Mouse (Mus musculus) megakaryocyte, embryonic 14.5 days (primary cell): ENCODE results near the gene Hist1h2ai. TPM values are rescaled to one million over a fixed set of nuclear protein-coding genes. Genes with fewer than 3 reads are reported as not detected.
"Not testable (repeated sequence)": the region's sequence is repeated elsewhere in the genome, so short reads cannot be mapped to it uniquely, and the experiment has no call there.

Experiments used
- H3K27me3 ChIP-seq: replicated peaks from 2 replicates; pipeline ENCODE3; 2012; ENCODE audit warnings: inconsistent platforms
- H3K36me3 ChIP-seq: replicated peaks from 2 replicates; pipeline ENCODE3; 2012; ENCODE audit warnings: low read length, inconsistent platforms, mixed read lengths
- H3K4me1 ChIP-seq: 2 replicates; pipeline ENCODE4 v1.6.1; 2012; ENCODE audit warnings: inconsistent platforms
- H3K4me3 ChIP-seq: replicated peaks from 2 replicates; pipeline ENCODE3; 2012; ENCODE audit warnings: moderate library complexity, mild to moderate bottlenecking, inconsistent platforms
- H3K9me3 ChIP-seq: 2 replicates; pipeline ENCODE4 v1.6.1; 2012; ENCODE audit warnings: inconsistent platforms
- FLI1 ChIP-seq: IDR thresholded peaks from 2 replicates; pipeline ENCODE4 v1.6.1; 2012; ENCODE audit warnings: low read length, inconsistent platforms, mixed read lengths
- GATA1 ChIP-seq: IDR thresholded peaks from 3 replicates; pipeline ENCODE4 v1.6.1; 2012; ENCODE audit warnings: mixed read lengths, low read length, inconsistent platforms, borderline replicate concordance
- polyA plus RNA-seq: library from polyadenylated mRNA; stranded (reverse); fragments of >175 nt; gene quantifications from 2 replicates; pipeline ENCODE4 v1.2.3, GENCODE M21; 2012; ENCODE audit warnings: low replicate concordance; ENCODE audit not compliant: insufficient read depth

The Hist1h2ai gene
- polyA plus RNA-seq: 46.8 and 88.4 TPM in 2 replicates

- not testable (repeated sequence) for H3K36me3 ChIP-seq, H3K9me3 ChIP-seq, H3K27me3 ChIP-seq
- H3K4me1 ChIP-seq: peaks cover 55% of the 10 kb centered on the region
- peak within 1 kb of the TSS; percentile 89 for H3K4me3 ChIP-seq
These were observed at the start of gene Hist1h2ai, which contains the start of gene Hist1h2bl for GRCm38 (mm10) chr13:21715864-21716539. Hist1h2ai (plus strand) TSS chr13:21716422. Hist1h2bl (minus strand) TSS chr13:21716143.

- H3K4me3 ChIP-seq: no peak within 1 kb of the TSS
- H3K4me1 ChIP-seq: no peaks in the 10 kb centered on the region
- TF ChIP-seq GATA1: no peak
- no peak for TF ChIP-seq FLI1
- no peaks in the 10 kb centered on the region for H3K27me3 ChIP-seq
- no peaks in the 10 kb centered on the region for H3K9me3 ChIP-seq
- H3K36me3 ChIP-seq: no peaks in the 10 kb centered on the region
These were observed 38.9 kb upstream of the Hist1h2ai start, which contains the start of gene Olfr1360 for GRCm38 (mm10) chr13:21677305-21677704. Olfr1360 (minus strand) TSS chr13:21677405.

GRCm38 (mm10) chr13:21697811-21698210, 18.4 kb upstream of the Hist1h2ai start, which contains the start of gene Olfr1359:
Olfr1359 (plus strand) TSS chr13:21698111.
- peaks cover 12% of the 10 kb centered on the region for H3K4me1 ChIP-seq
- H3K9me3 ChIP-seq: no peaks in the 10 kb centered on the region
- H3K36me3 ChIP-seq: no peaks in the 10 kb centered on the region
- no peak for TF ChIP-seq FLI1
- TF ChIP-seq GATA1: no peak
- no peak within 1 kb of the TSS for H3K4me3 ChIP-seq
- H3K27me3 ChIP-seq: peaks cover 6% of the 10 kb centered on the region

- no peak for TF ChIP-seq FLI1
- TF ChIP-seq GATA1: no peak
- Histone ChIP-seq H3K4me3 (no peak overlapping the region), H3K36me3 (no peaks in the 10 kb centered on the region), H3K9me3 (no peaks in the 10 kb centered on the region), H3K27me3 (peaks cover 5% of the 10 kb centered on the region), H3K4me1 (peaks cover 11% of the 10 kb centered on the region)
These were observed 9.6 kb upstream of the Hist1h2ai start for GRCm38 (mm10) chr13:21706669-21707068.

GRCm38 (mm10) chr13:21710031-21710711, 6.1 kb upstream of the Hist1h2ai start:
- H3K4me3 ChIP-seq: peak overlapping the region; percentile 93
- H3K27me3 ChIP-seq: peaks cover 2% of the 10 kb centered on the region
- peaks cover 19% of the 10 kb centered on the region for H3K4me1 ChIP-seq
- no peaks in the 10 kb centered on the region for H3K9me3 ChIP-seq
- H3K36me3 ChIP-seq: no peaks in the 10 kb centered on the region
- TF ChIP-seq GATA1 (no peak), FLI1 (no peak)

- Histone ChIP-seq H3K27me3 (peaks cover 2% of the 10 kb centered on the region), H3K4me3 (peak overlapping the region; percentile 93), H3K9me3 (no peaks in the 10 kb centered on the region), H3K4me1 (peaks cover 22% of the 10 kb centered on the region), H3K36me3 (no peaks in the 10 kb centered on the region)
- TF ChIP-seq FLI1 (no peak), GATA1 (no peak)
These were observed 5.2 kb upstream of the Hist1h2ai start for GRCm38 (mm10) chr13:21710821-21711525.

- TF ChIP-seq FLI1 (no peak), GATA1 (no peak)
- no peaks in the 10 kb centered on the region for H3K36me3 ChIP-seq
- no peaks in the 10 kb centered on the region for H3K9me3 ChIP-seq
- H3K4me1 ChIP-seq: peaks cover 24% of the 10 kb centered on the region
- no peak overlapping the region for H3K4me3 ChIP-seq
- H3K27me3 ChIP-seq: peaks cover 2% of the 10 kb centered on the region
These were observed 4.5 kb upstream of the Hist1h2ai start for GRCm38 (mm10) chr13:21711698-21712097.

GRCm38 (mm10) chr13:21714725-21715124, 1.5 kb upstream of the Hist1h2ai start:
- Histone ChIP-seq H3K36me3 (no peaks in the 10 kb centered on the region), H3K27me3 (no peaks in the 10 kb centered on the region), H3K4me3 (peak overlapping the region; percentile 89), H3K9me3 (no peaks in the 10 kb centered on the region), H3K4me1 (peaks cover 43% of the 10 kb centered on the region)
- TF ChIP-seq GATA1 (no peak), FLI1 (no peak)

GRCm38 (mm10) chr13:21715131-21715863, 925 bp upstream of the Hist1h2ai start:
- H3K9me3 ChIP-seq: no peaks in the 10 kb centered on the region
- no peaks in the 10 kb centered on the region for H3K27me3 ChIP-seq
- TF ChIP-seq GATA1 (no peak), FLI1 (no peak)
- H3K36me3 ChIP-seq: no peaks in the 10 kb centered on the region
- H3K4me1 ChIP-seq: peaks cover 49% of the 10 kb centered on the region
- H3K4me3 ChIP-seq: peak overlapping the region; percentile 89

- peaks cover 51% of the 10 kb centered on the region for H3K4me1 ChIP-seq
These were observed 544 bp downstream of the Hist1h2ai start for GRCm38 (mm10) chr13:21716540-21717391.

GRCm38 (mm10) chr13:21717397-21718357, 1.5 kb downstream of the Hist1h2ai start, which contains the start of gene Hist1h3h:
Hist1h3h (plus strand) TSS chr13:21717659.
- not testable (repeated sequence) for H3K36me3 ChIP-seq, H3K9me3 ChIP-seq, H3K27me3 ChIP-seq
- Histone ChIP-seq H3K4me3 (peak within 1 kb of the TSS; percentile 89), H3K4me1 (peaks cover 60% of the 10 kb centered on the region)

More at GRCm38 (mm10) chr13:21716540-21717391, 544 bp downstream of the Hist1h2ai start:
- H3K4me3 ChIP-seq: peak overlapping the region; percentile 89
- not testable (repeated sequence) for H3K36me3 ChIP-seq, H3K27me3 ChIP-seq, H3K9me3 ChIP-seq
